Mouse (Mus musculus): ENCODE results near the gene Aff3.

Aff3 gene

DNA sequence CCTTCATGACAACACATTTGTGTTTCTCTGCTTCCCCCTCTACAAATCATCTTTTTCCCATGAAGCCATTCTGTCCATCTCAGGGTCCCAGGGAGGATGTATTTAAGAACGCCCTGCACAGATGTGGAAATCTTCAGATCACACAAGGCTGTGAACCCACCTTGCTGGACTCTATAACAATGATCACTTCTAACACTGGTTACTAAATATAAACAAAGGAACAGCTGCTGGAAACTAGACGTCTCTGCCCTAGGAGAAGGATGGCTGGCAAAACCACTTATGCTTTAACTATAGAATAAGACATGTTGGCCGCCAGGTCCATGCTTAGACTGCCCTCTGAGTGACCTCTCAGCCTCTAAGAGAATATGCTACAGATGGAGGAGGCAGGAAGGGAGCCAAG, 69.4 kb downstream of the Aff3 start:
- DNase-seq (ENCODE audit: low spot score), result no peak

DNA sequence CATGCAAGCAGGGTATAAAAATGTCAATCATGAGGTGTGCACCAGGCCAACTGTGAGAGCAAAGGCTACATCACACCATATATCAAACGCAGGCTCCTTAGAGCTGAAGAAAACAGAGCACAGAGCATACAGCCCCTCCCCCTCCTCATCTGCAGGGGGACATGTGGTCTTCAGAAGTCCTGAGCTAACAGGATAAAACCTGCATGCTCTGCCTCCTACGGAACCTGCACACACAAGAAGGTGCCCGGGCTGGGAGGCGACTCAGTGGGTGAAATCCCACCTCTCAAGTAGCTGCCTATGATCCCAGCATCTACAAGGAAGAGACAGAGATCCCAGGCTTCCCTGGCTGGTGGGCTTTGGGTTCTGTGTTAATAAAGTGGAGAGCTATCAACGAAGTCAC, 70.0 kb downstream of the Aff3 start:
- DNase-seq (ENCODE audit: low spot score), result no peak

DNA sequence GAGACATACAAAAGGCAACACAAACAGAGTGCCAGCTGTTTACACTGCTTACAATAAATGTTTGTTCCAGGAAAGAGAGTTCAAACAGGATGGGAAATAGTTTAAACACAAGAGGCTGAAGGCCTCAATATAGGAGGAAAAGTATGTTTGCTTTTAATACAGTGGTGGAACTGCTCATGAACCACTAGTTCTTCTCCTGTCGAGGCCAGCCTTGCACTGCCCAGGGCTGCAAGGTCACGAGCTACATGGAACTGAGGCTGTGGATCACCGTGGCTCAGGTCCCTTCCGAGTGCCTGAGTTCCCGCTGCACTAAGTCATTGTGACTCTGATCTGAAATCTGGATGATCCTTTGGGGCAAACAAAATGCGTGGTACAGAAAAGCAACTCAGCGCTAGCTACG, 73.6 kb downstream of the Aff3 start:
- no peak for DNase-seq (ENCODE audit: low spot score)

DNA sequence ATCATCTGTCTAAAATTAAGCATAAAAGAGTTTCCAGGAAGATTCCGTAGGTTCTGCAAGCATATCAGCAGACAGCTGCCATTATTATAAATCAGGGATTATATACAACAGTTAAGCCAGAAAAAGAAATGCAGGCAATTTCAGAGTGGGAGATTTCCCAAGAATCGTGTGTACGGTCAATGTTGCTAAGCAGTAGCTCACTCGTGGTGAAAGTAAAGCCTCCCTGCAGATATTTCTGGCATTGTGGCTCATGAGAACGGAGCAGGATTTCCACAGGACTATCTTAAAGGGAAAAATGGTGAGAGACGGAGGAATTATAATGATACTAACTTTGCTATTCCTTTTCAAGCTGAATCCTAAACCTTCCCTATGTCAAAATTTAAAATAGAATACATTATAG, 76.0 kb downstream of the Aff3 start:
- DNase-seq (ENCODE audit: low spot score), result no peak

DNA sequence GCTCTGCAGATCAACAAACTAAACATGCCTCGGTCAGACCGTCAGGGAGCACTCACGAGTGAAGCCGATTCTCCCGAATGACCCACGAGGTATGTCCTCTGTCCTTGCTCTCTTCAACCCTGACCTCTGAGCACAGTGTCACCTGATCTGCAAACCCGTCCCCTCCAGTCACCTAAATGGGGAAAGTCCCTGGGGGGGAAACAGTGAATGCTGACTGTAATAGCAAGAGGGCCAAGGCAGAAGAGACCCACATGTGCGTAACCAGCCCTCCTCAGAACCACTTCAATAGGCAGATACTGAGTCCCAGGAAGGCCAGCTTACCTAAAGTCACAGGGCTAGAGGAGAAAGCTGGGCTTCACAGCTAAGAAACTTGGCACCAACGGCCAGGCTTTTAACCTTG, 82.4 kb downstream of the Aff3 start:
- no peak for DNase-seq (ENCODE audit: low spot score)

DNA sequence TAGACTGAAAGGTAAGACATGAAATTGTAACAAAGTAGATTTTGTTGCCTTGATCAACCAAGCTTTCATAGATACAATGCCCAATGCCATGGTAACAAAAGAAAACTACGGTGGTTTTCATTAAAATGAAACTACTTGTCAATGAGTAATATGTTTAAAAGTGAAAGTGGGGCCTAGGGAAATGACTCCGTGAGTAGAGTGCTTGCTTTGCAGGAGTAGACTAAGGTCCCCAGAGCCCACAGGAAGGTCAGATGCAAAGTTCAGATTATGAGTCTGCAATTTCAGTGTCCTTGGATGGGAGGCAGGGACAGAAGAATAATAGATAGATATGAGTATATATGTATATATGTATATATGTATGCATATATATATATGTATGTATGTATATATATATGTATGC, 84.2 kb downstream of the Aff3 start:
- DNase-seq (ENCODE audit: low spot score), result no peak

DNA sequence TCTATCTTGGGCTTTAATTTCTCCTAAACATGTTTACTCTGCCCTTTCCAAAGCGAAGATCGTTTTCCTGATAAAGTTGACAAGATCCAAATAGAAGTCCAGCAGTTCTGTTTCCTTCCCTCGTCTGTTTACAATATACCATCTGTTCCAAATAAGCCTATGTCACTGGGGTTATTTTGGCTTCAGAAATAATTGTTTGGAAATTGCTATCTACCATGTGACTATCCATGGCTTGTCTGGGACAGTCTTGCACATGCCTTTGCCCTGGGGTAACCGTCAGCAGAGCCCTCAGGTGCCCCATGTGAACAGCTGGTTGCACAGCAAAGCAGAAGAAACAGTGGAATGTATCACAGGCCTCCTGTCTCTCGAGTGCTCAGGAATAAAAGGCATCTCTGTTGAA, 86.4 kb downstream of the Aff3 start:
- DNase-seq (ENCODE audit: low spot score), result no peak

DNA sequence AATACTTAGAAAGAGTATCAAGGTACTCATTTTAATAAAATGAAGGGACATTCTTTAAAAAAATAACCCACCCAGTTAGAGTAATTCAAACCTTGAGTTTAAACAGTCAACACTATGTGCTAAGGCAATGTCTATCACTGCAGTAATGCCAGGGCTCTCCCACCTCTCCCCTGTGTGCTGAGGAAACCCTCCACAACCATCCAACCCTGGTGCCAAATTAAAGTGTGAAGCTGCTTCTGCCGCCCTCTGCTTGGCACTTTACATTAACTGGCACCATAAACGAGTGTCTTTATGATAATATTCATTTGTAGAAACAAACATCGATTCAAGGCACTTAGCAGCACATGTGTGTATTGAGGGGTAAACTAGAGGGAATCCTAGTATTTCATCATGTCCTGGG, 97.0 kb downstream of the Aff3 start:
- DNase-seq (ENCODE audit: low spot score), result no peak

DNA sequence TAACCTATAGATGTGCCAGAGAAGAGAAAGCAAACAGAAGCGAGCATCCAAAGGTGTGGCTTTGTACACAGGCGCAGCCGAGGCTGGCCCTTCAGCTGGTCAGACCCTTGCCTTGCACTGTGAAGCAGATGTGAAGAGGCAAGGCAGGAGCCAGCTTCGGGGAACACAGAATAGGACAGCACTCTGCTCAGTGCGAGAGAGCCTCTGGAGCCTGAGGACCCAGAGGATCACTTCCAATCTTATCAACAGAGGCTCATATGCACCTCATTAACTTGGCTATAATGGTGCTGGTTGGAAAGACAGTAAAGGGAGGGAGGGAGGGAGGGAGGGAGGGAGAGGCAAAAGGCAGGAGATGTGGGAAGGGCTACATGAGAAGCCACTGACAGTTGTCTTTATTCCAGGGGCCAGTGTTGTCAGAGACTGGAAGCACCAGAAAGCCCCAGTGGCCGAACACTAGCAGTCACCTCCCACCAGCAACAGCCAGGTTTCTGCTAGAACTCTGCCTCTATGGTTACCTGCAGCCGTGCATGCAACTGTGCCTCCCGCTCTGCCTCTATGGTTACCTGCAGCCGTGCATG, 98.6 kb downstream of the Aff3 start:
- DNase-seq (ENCODE audit: low spot score), result no peak

DNA sequence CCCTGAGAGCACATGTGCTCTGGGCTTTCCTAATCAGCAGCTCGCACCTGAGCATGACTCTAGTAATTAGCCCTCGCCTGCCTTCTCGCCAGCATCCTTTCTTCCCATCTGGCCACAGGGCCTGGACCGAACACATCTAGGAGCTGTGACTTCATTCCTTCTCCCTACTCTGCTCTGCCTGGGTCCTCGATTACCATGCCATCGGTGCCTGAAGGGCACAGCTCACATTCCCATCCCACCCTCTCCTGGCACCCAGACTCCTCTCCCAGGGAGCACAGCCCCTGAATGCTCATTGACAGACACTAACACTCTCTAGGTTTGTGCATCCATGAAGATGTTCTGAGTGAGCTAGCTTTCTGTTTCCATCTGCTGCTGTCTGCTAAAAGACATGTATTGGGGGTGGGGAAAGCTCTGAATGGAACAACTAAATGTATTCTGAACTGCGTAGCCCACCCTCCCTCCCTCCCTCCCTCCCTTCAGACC, 99.4 kb downstream of the Aff3 start:
- DNase-seq (ENCODE audit: low spot score), result no peak

DNA sequence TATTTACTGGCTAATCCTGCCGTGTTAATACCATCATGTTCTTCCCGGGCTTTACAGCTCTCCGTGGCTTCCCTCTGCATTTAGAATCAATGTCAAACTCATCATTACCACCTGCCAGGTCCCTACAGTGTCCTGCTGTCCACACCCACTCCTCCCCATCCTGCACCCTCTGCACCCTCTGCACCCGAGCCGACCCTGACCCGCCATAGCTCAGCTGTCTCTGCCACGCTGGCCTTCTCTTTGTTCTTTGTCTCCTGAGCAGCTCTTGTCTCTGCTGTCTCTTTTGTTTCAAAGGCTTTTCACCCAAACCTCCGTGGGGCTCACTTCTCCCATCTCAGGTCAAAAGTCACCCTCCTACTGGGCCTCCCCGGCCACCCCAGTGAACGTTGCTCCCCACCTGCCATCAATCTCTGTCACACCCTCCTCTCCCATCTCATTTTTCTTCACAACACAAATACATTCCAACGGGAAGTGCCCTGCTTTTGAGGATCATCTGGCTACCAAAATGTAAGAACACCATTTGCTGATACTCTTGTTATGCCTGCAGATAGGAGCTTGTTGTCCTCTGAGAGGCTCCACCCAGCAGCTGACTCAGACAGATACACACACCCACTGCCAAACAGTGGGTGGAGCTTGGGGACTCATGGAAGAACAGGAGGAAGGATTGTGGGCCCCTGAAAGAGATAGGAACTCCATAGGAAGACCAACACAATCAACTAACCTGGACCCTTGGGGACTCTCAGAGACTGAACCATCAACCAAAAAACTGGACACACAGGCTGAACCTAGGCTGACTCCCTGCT, 102.2 kb downstream of the Aff3 start:
- no peak for DNase-seq (ENCODE audit: low spot score)

DNA sequence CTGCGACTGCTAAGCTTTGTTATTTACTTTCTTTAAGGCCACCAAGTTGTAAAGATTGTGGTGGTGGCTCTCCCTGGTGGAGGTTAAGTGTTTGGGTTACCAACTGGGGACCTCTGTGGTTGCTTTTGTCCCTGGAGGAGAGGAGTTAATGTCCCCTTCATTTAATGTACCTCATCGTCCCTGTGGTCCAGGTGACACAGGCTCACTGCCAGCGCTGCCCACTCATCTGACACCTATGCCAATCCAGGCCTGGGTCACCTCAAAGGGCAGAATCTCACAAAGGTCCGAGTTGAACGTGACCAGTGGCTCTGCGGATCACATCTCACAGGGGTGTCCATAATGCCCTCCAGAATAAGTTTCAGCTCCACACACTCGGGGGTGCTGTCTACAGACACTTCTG, 103.4 kb downstream of the Aff3 start:
- DNase-seq (ENCODE audit: low spot score), result no peak

DNA sequence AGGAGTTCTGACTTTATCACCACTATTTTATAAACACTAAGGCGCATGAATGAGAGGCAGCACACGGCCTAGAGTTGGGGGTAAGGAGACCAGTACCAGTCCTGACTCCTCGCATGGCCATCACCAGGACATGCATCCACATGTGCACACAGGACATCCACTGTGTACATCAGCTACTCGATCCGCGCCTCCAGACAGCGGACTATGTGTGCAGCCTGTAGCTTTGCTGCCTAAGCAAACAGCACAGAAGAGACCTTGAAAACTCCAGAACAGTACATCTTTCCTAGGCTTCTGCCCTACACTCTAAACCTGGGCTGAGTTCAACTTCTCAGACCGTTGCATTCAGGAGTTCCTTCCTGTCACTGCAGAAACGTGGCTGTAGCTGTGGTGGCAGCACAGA, 104.1 kb downstream of the Aff3 start:
- DNase-seq (ENCODE audit: low spot score), result no peak

DNA sequence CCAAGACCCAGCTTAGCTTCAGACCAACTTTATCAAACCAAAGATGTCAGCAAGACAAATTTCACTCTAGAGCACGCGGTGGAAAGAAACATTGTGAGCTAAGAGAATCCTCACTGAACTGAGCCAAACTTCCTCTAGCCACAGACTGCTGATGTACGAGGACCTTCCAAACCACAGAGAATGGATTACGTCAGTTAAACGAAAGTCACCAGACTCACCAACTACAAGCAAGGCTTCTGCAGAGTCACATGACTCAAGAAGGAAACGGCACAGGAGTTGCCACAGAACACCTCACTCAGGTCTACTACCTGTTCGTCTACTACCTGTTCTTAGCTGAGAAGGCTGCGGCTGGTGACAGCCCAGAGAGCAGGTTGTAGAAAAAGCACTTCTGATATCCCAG, 107.1 kb downstream of the Aff3 start:
- no peak for DNase-seq (ENCODE audit: low spot score)

DNA sequence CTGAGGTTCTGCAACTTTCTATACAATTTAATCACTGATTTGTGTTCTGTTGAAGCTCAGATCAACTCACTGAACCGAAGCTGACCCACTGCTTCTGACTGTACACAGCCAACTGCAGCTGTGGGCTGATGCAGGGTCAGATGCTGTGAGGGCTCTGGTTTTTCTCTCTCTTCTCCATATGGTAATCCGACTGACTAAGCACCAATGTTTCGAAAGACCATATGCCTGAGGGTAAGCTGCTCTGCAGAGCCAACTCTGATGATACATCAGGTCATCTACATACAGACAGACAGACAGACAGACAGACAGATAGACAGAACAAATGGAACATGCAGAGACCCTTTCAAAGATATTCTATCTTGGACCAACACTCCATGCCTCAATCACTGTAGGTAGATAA, 110.2 kb downstream of the Aff3 start:
- no peak for DNase-seq (ENCODE audit: low spot score)

DNA sequence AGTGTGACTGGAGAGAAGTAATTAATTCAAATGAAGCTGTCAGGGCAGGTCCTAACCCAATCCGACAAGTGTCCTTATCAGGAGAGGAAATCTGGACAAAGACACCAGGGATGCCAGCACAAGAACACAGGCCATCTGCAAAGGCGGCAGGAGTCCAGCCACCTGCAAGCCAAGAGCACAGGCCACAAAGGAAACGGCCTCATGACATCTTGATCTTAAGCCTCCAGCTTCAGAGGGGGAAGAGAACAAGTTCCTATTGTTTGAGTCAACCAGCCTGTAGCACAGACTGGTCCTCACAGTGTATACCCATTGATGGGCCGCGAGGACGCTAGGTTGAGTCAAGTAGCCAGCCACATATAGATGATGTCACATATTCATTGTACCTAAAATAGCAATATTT, 111.7 kb downstream of the Aff3 start:
- no peak for DNase-seq (ENCODE audit: low spot score)

DNA sequence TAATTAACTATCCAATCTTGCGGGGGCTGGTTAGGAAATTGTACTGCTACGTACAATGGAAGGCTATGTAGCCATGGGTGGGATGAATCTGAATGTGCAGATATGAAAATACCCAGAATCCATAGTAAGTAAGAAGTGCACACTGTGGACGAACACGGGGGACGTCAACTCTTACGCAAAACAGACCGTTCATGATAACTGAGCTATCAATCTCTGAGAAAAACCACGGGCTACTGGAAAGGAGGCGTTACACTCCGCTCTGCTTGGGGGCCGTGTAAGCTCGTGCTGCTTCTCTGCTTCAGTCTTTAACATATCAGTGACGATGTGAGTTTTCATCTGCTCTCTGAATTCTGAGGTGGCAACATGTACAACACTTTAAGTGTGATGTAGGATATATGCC, 114.2 kb downstream of the Aff3 start:
- DNase-seq (ENCODE audit: low spot score), result no peak

DNA sequence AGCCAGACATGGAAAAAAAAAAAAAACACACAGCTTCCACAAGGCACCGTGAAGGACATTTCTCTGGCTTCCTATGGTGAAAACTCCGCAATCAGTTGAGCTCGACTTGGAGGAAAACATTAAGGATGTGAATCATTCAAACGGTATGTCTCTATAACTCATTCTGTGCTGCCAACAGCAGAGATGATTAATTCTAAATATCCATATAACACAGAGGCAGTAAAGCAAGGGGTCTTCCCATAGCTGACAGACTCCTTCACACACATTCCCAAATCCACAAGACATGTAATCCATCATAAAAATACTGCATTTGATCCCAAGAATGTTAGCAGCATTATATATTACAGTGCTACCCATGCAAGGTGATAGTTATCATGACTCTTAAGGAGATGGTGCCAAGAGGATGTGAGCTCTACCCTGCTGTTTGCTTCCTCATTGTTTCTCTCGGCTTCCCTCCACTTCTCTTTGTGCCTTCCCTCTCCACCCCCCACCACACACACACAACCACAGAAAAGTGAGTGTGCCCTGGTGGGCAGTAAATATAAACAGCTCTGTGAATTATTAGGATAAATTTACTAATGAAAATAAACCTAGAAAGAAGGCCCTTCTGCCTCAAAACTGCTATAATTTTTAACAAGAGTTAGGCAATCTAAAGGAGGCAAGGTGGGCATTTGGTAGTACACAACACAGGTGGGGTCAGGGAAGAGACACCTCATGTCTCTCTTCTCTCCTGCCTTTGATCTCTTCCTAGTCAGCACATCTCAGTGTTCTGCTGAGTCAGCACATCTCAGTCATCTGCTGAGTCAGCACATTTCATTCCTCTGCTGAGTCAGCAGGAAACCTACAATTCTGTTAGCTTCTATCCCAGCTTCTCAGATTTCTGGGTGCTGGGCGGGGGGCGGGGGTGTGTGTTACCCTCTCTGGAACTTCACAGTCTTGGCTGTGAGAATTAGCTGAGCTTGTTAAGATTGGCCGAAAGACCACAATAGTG, 115.8 kb downstream of the Aff3 start:
- DNase-seq (ENCODE audit: low spot score), result no peak

DNA sequence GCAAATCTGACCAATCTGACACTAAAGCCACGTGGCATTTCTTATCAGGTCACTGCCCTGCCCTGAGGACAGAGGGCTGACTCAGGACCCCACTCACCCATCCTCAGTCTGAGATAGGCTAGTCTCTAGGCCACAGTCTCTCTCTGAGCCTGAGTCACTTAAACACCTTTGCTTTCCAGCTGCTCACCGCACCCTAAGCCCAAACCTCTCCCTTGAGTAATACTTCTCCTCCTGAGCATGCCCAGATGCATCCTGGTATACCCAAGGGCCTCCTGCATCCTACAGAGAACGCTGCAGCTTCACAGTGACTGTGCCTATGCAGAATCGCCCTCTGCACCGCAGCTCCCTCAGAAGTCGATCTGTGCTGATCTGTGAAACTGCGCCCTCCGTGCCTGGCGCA, 117.1 kb downstream of the Aff3 start:
- DNase-seq (ENCODE audit: low spot score), result no peak

DNA sequence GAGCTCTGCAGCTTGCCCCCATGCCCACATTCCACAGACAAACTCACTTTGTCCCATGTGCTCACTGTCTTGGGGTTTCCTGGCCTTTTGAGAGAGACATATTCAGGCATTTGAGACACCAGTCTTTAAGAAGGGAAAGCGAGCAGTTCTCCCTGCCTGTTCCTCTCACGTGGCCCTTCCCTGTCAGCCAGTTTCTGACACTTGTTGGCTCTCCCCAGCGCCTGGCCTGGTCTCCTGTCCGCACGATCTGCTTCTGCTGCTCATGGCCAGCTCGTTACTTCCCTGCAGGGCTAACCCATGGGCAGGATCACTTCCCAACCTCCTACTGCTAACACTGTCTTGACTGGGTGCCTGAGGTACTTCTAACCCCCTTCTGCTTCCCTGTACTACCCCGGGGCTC, 118.1 kb downstream of the Aff3 start:
- DNase-seq (ENCODE audit: low spot score), result no peak

DNA sequence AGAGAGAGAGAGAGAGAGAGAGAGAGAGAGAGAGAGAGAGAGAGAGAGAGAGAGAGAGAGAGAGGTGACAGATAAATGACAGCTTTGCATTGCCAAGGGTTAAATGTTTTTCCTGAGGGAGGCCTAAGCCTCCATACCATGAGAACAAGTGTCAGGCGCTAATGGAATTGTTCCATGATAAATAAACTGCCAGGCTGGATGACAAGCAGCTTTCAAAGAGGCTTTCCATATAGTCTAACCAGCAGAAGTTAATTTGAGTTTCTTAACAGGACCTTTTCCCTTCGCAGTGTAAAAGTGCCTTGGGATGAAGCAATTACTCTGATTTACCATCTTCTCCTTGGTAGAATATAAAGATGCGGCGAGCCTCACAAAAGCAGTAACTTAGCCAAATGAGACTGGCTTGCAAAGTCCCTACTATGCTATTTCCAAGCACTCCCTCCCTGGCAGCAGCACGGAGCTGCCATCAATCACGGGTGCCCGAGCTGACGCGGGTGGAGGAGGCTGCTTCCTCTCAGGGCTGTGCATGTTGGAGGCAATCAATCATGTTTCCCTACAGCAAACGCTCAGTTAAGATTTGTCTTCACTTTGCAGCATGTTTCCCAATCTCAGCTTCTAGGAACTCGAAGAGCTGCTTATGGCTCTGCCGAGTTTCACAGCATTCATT, 119.3 kb downstream of the Aff3 start:
- DNase-seq (ENCODE audit: low spot score), result peak; percentile 29

DNA sequence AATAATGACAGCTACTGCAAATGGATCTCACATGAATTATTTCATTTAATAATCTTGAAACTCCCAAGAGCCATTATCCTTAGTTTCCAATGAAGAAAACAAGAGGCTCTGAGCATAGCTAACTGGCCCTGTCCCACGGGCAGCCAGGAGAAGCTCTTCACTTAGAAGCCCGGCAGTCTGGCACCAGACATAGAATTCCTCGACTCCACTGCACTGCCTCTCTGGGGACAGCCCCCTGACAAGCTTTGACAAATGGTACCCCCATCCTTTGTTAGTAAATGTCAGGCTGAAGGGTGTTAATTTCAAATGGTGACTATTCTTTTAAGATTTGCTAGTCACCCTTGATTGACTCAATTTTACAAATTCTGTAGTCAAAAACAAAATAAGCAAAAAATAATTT, 120.3 kb downstream of the Aff3 start:
- DNase-seq (ENCODE audit: low spot score), result no peak
